Mouse (Mus musculus): ENCODE results near the gene Isoc2a.

Isoc2a gene

DNA sequence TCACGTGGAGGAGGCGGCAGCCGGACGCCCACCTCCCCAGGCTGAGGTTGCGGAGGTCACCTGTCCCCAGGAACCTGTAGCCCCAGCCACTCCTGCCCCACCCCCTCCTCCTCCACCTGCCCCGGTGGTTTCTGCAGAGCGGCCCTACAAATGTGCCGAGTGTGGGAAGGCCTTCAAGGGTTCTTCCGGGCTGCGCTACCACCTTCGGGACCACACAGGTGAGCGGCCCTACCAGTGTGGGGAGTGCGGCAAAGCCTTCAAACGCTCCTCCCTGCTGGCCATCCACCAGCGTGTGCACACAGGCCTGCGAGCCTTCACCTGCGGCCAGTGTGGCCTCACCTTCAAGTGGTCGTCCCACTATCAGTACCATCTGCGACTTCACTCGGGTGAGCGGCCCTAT, 43.0 kb downstream of the Isoc2a start:
- no peak for DNase-seq (ENCODE audit: low read depth, low spot score)
- no peaks in the 10 kb centered on the region for H3K27me3 ChIP-seq (ENCODE audit: control insufficient read depth, insufficient read depth, low read length, poor library complexity, severe bottlenecking)
- H3K36me3 ChIP-seq (ENCODE audit: control insufficient read depth, insufficient read depth, low read length, poor library complexity, severe bottlenecking): peaks cover 3% of the 10 kb centered on the region

GRCm38 (mm10) chr7:4920496-4920895, 43.5 kb downstream of the Isoc2a start:
- Histone ChIP-seq H3K27me3 (ENCODE audit: control insufficient read depth, insufficient read depth, low read length, poor library complexity, severe bottlenecking) (no peaks in the 10 kb centered on the region), H3K36me3 (ENCODE audit: control insufficient read depth, insufficient read depth, low read length, poor library complexity, severe bottlenecking) (peaks cover 3% of the 10 kb centered on the region)
- DNase-seq (ENCODE audit: low read depth, low spot score): no peak

DNA sequence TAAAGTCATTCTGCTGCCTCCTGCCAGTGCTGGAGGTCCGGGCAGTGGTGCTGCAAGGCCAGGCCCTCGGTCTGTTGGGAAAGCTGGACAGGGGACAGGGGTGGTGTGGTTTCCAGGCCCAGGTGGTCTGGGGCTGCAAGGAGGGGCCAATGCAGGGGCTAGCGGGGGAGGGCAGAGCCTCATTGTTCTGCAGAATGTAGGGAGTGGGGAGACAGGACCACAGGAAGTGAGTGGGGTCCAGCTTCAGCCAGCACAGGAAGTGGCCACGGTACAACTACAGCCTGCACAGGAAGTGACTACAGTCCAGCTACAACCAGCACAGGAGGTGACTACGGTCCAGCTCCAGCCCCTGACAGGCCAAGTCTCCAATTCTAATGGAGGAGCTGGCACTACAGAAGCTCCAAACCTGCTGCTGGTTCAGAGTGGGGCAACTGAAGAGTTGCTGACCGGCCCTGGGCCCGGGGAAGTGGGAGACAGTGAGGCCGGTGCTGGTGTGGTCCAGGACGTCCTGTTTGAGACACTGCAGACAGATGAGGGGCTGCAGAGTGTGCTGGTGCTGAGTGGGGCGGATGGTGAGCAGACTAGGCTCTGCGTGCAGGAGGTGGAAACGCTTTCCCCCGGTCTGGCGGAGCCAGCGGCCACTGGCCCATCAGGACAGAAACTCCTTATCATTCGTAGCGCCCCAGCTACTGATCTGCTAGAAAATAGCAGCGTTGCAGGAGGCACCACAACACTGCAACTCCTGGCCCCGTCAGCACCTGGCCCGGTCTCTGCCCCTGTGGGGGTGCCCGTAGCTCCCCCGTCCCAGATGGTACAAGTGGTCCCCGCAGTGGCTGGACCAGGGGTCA, 44.2 kb downstream of the Isoc2a start:
- DNase-seq (ENCODE audit: low read depth, low spot score): no peak
- no peaks in the 10 kb centered on the region for H3K27me3 ChIP-seq (ENCODE audit: control insufficient read depth, insufficient read depth, low read length, poor library complexity, severe bottlenecking)
- peaks cover 3% of the 10 kb centered on the region for H3K36me3 ChIP-seq (ENCODE audit: control insufficient read depth, insufficient read depth, low read length, poor library complexity, severe bottlenecking)

DNA sequence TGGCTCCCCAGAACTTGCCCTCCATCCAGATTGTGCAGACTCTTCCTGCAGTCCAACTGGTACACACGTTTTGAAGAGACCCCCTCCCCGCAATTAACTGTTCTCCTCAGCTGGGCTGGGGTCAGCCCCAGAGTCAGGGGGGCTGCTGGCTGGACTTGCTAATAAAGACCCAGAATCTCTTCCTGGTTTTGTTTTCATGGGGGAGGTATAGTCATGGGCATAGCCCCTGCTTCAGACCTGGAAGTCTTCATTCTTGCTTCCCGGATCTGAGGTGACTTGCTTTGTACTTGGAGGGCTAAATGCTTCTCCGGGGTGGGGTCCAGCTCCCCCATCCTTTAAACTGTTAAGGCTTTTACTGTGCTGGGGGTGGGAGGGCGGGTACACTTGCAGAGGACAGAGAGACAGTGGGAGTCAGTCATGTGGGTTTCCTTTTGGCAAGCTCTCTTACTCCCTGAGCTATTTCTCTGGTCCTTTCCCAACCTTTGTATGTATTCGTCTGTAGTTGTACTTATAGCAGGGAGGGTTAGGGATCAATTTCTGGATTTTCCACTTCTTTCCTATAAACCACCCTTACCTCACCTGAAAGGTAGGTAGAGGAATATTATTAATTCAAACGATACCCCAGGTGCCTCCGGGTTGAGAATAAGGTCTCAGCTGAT, 45.0 kb downstream of the Isoc2a start, which contains the start of gene Nat14:
Gene Nat14 (plus strand): TSS at position 205 of the 659 bp plus-strand sequence.
- DNase-seq (ENCODE audit: low read depth, low spot score): no peak
- peaks cover 3% of the 10 kb centered on the region for H3K36me3 ChIP-seq (ENCODE audit: control insufficient read depth, insufficient read depth, low read length, poor library complexity, severe bottlenecking)

DNA sequence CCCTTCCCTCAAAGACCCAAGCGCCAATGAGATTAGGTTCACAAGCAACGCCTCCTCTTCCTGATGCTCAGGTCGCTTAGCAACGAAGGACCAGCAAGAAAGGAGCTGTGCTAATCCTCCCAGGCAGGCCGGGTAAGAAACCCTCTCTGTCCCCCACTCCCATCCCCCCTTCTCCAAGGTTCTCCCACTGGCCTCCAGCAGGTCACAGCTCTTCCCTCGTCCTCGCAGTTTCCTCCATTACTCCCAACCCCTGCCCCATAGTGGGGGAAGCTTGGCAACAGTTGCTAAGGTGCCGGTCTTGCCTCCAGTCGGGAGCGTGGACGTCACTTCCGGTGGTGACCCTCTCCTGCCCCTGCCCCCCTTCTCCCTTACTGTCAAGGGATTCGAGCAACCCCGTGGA, 45.6 kb downstream of the Isoc2a start:
- H3K36me3 ChIP-seq (ENCODE audit: control insufficient read depth, insufficient read depth, low read length, poor library complexity, severe bottlenecking): peaks cover 3% of the 10 kb centered on the region
- H3K27me3 ChIP-seq (ENCODE audit: control insufficient read depth, insufficient read depth, low read length, poor library complexity, severe bottlenecking): no peaks in the 10 kb centered on the region
- DNase-seq (ENCODE audit: low read depth, low spot score): peak; percentile 58

More for the DNA sequence above, 45.0 kb downstream of the Isoc2a start, which contains the start of gene Nat14:
- no peaks in the 10 kb centered on the region for H3K27me3 ChIP-seq (ENCODE audit: control insufficient read depth, insufficient read depth, low read length, poor library complexity, severe bottlenecking)

DNA sequence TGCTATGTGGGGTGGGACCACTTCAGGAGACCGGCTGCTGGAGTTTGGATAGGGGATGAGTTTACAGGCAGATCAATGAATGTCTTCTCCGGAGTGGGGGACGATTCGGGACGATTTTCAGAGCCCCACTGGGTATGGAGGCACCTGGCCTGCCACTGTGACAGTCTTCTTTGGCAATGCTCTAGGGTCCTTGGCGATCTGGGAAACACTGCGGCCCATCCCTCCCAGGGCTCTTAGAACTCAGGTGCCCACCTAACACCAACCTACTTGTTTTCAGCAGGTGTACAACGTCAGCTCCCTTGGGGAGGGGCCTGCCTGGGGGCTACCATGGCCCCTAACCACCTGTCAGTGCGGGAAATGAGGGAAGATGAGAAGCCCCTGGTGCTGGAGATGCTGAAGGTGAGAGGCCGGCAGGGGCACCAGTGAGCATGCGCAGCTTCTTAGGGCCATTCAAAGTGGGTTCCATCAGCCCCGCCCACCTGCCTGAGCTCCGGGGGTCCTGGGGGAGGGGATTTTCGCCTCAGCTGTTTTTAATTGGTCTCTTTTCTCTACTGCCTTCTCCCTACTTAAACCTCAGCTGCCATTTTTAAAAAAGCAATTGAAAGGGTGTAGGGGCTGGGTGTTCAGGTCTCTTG, 46.1 kb downstream of the Isoc2a start:
- peaks cover 3% of the 10 kb centered on the region for H3K36me3 ChIP-seq (ENCODE audit: control insufficient read depth, insufficient read depth, low read length, poor library complexity, severe bottlenecking)
- H3K27me3 ChIP-seq (ENCODE audit: control insufficient read depth, insufficient read depth, low read length, poor library complexity, severe bottlenecking): no peaks in the 10 kb centered on the region
- peak; percentile 49 for DNase-seq (ENCODE audit: low read depth, low spot score)

GRCm38 (mm10) chr7:4923586-4924364, 46.8 kb downstream of the Isoc2a start:
- H3K27me3 ChIP-seq (ENCODE audit: control insufficient read depth, insufficient read depth, low read length, poor library complexity, severe bottlenecking): no peaks in the 10 kb centered on the region
- DNase-seq (ENCODE audit: low read depth, low spot score): peak; percentile 51
- peaks cover 3% of the 10 kb centered on the region for H3K36me3 ChIP-seq (ENCODE audit: control insufficient read depth, insufficient read depth, low read length, poor library complexity, severe bottlenecking)

DNA sequence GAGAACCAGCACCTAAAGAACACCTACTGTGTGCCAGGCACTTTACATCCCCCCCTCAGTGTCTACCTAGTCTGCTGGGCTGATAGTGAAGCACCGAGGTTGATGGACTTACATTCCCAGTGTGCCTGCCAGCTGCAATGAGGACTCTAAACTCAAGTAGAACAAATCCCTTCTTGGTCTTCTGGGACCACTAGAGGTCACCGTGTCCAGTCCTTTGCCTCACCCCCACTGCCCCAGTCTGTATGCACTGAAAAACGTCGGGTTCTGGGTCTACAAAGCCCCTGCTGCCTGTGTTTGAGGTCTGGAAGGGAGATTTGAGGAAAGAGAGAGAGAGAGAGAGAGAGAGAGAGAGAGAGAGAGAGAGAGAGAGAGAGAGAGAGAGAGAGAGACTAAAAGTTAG, 47.5 kb downstream of the Isoc2a start:
- no peaks in the 10 kb centered on the region for H3K27me3 ChIP-seq (ENCODE audit: control insufficient read depth, insufficient read depth, low read length, poor library complexity, severe bottlenecking)
- no peak for DNase-seq (ENCODE audit: low read depth, low spot score)
- H3K36me3 ChIP-seq (ENCODE audit: control insufficient read depth, insufficient read depth, low read length, poor library complexity, severe bottlenecking): no peaks in the 10 kb centered on the region; the same call in 1 of the 2 replicates

GRCm38 (mm10) chr7:4924891-4925301, 47.9 kb downstream of the Isoc2a start:
- DNase-seq (ENCODE audit: low read depth, low spot score): no peak
- Histone ChIP-seq H3K36me3 (ENCODE audit: control insufficient read depth, insufficient read depth, low read length, poor library complexity, severe bottlenecking) (no peaks in the 10 kb centered on the region; the same call in 1 of the 2 replicates), H3K27me3 (ENCODE audit: control insufficient read depth, insufficient read depth, low read length, poor library complexity, severe bottlenecking) (no peaks in the 10 kb centered on the region)

DNA sequence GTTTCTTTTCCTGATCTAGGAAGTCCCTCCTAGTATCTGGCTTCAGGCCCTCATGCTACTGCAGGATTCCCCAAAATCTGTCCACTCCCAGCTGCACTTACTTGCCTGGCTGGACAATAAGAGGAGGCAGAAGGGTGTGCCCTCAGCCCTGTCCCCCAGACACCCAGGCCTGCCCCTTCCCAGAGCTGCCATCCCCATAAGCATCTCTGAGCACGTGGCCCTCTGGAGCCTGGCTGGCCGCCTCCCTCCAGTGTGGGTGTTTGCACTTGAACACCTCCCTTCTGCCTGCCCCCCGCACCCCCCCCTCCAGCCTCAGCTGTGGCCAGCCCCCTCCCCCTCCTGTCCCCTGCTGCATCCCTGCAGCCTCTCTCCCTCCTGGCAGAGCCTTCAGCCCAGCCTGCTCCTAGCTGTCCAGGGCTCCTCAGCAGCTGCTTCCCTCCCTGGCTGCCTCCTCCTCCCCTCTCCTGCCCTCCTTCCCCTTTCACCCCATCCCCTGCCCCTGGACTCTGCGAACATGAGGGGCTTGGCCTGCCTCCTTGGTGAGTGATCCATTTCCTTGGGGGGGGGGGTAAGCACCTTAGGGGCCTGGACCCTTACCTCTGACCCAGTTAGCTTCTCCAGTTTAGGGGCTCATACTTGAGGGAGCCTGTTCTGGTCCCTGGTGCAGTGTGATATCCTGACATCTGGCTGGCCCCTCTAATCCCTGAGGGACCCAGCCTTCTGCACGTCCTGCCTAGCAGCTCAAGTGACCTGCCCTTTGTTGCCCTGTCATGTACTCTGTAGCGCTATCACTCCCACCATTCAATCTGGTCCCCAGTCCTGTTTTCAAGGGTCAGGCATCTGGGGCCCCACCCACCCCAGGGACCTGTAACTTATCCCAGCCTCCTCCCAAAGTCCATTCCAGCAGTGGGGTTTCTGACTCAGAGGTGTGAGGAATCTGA, 48.8 kb downstream of the Isoc2a start, which contains the start of gene Ssc5d:
Gene Ssc5d (plus strand): TSS at position 345 of the 941 bp plus-strand sequence.
- Histone ChIP-seq H3K27me3 (ENCODE audit: control insufficient read depth, insufficient read depth, low read length, poor library complexity, severe bottlenecking) (no peaks in the 10 kb centered on the region), H3K36me3 (ENCODE audit: control insufficient read depth, insufficient read depth, low read length, poor library complexity, severe bottlenecking) (no peaks in the 10 kb centered on the region)
- DNase-seq (ENCODE audit: low read depth, low spot score): no peak

GRCm38 (mm10) chr7:4926849-4927248, 49.9 kb downstream of the Isoc2a start:
- Histone ChIP-seq H3K27me3 (ENCODE audit: control insufficient read depth, insufficient read depth, low read length, poor library complexity, severe bottlenecking) (no peaks in the 10 kb centered on the region), H3K36me3 (ENCODE audit: control insufficient read depth, insufficient read depth, low read length, poor library complexity, severe bottlenecking) (no peaks in the 10 kb centered on the region)
- DNase-seq (ENCODE audit: low read depth, low spot score): no peak

GRCm38 (mm10) chr7:4927711-4928110, 50.8 kb downstream of the Isoc2a start:
- H3K36me3 ChIP-seq (ENCODE audit: control insufficient read depth, insufficient read depth, low read length, poor library complexity, severe bottlenecking): no peaks in the 10 kb centered on the region
- no peak for DNase-seq (ENCODE audit: low read depth, low spot score)
- no peaks in the 10 kb centered on the region for H3K27me3 ChIP-seq (ENCODE audit: control insufficient read depth, insufficient read depth, low read length, poor library complexity, severe bottlenecking)

DNA sequence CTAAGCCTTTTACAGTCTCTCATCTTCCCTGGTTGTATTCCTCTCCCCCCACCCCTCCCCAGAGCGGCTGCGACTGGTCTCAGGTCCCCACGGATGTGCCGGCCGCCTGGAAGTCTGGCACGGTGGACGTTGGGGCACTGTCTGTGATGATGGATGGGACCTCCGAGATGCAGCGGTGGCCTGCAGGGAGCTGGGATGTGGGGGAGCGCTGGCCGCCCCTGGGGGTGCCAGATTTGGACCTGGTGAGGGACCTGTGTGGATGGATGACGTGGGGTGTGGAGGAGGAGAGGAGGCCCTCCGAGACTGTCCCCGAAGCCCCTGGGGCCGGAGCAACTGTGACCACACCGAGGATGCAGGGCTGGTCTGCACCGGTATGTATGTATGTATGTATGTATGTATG, 51.4 kb downstream of the Isoc2a start:
- H3K27me3 ChIP-seq (ENCODE audit: control insufficient read depth, insufficient read depth, low read length, poor library complexity, severe bottlenecking): no peaks in the 10 kb centered on the region
- no peaks in the 10 kb centered on the region for H3K36me3 ChIP-seq (ENCODE audit: control insufficient read depth, insufficient read depth, low read length, poor library complexity, severe bottlenecking)
- DNase-seq (ENCODE audit: low read depth, low spot score): no peak
